Mouse (Mus musculus) limb, embryonic 11.5 days (tissue): ENCODE data around the gene Cbx1. TPM values are rescaled to one million over a fixed set of nuclear protein-coding genes. Genes with fewer than 3 reads are reported as not detected.

Experiments
- ATAC-seq: fragments of 200-750 bp; cut with Nextera tagmentation; 2 replicates; pipeline ENCODE4 v1.8.0; 2017; ENCODE audit warnings: low read depth; ENCODE audit not compliant: insufficient number of reproducible peaks, low FRiP score, low TSS enrichment
- DNase-seq: peaks from one replicate; pipeline ENCODE4 v3.0.0-alpha.2; 2015; ENCODE audit warnings: low spot score
- H3K27ac ChIP-seq: fragments of 300-500 bp; sonication (generic); replicated peaks from 2 replicates; pipeline ENCODE4 v1.5.1; 2014; ENCODE audit warnings: low read depth, mild to moderate bottlenecking, low read length
- H3K27me3 ChIP-seq: fragments of 300-500 bp; sonication (generic); 2 replicates; pipeline ENCODE4 v1.6.1; 2014; ENCODE audit warnings: mild to moderate bottlenecking, low read length, mixed read lengths; ENCODE audit not compliant: control insufficient read depth, insufficient read depth
- H3K36me3 ChIP-seq: fragments of 300-500 bp; sonication (generic); 2 replicates; pipeline ENCODE4 v1.6.1; 2014; ENCODE audit warnings: mild to moderate bottlenecking, low read length, moderate library complexity, mixed read lengths; ENCODE audit not compliant: control insufficient read depth, insufficient read depth
- H3K4me1 ChIP-seq: fragments of 300-500 bp; sonication (generic); 2 replicates; pipeline ENCODE4 v1.6.1; 2014; ENCODE audit warnings: low read length, mixed read lengths; ENCODE audit not compliant: control insufficient read depth, insufficient read depth
- H3K4me2 ChIP-seq: fragments of 300-500 bp; sonication (generic); 2 replicates; pipeline ENCODE4 v1.6.1; 2014; ENCODE audit warnings: low read depth, mild to moderate bottlenecking, moderate library complexity; ENCODE audit not compliant: severe bottlenecking
- H3K4me3 ChIP-seq: fragments of 300-500 bp; sonication (generic); 2 replicates; pipeline ENCODE4 v1.5.1; 2014; ENCODE audit warnings: low read depth, low read length
- H3K9ac ChIP-seq: fragments of 300-500 bp; sonication (generic); 2 replicates; pipeline ENCODE4 v1.6.1; 2014; ENCODE audit warnings: mild to moderate bottlenecking, low read length
- H3K9me3 ChIP-seq: fragments of 300-500 bp; sonication (generic); 2 replicates; pipeline ENCODE4 v1.6.1; 2016; ENCODE audit warnings: low read length; ENCODE audit not compliant: control insufficient read depth
- WGBS: fragments of 180-500 bp; shearing (Covaris S2); extraction: QIAGEN DNeasy Blood & Tissue Kit; methylation state at CpG from one replicate; pipeline ENCODE4 v1.1.7; 2014; 5-methylcytosine and 5-hydroxymethylcytosine counted together
- polyA plus RNA-seq: library from polyadenylated mRNA; unstranded; fragments of >200 nt; fragmentation: Nextera tagmentation; extraction: Ambion mirVana; gene quantifications from 2 replicates; pipeline ENCODE4 v1.2.1, GENCODE M21; 2014

Cbx1 gene
- polyA plus RNA-seq, 1 experiment from 2014 or later = 172 TPM

DNA sequence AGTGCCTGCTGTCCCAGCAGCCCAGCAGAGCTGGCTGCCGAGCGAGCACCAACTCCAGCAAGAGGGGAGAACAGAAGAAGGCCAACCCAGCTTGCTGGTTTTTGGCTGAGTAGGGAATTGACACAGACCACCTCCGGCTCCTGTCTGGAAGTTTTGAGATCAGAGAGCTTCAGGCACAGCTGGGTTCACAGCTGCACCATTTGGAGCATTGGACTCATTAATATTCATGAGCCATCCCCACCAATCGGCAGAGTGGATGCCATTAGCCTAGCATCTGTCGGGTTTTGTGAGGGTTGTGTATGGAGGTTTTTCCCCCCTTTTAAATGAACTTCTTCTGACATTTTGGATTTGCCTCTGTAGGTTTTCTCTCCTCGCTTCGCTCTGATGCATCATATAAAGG lies 21.8 kb upstream of the Cbx1 start:
- Histone ChIP-seq H3K36me3 (peaks cover 10% of the 10 kb centered on the region; the same call in 1 of the 2 replicates), H3K9me3 (no peaks in the 10 kb centered on the region), H3K27me3 (no peaks in the 10 kb centered on the region), H3K4me2 (no peak overlapping the region), H3K4me1 (peaks cover 5% of the 10 kb centered on the region; the same call in 1 of the 2 replicates), H3K4me3 (no peak overlapping the region), H3K27ac (no peak overlapping the region), H3K9ac (no peak overlapping the region)
- 41% methylated on average over 7 of the region's 7 CpGs for WGBS
- DNase-seq = no peak
- no peak for ATAC-seq

DNA sequence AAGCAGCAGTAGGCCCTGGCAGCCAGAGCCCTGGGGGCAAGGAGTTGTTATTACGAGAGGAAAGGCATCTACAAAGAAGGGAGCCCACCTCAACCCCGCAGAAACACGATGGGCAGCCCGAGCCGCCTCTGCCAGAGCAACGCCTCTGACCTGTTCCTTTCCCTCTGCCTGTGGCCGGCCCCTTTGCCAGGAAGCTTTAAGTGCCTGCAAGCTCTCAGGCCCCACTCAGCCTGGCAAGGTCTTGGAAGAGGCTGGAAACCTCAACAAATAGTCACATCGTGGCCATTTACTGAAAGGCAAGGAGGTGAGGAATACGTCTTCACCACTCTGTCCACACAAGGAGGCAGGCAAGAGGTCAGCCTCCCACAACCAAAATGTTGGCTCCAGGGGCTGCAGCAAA lies 20.7 kb upstream of the Cbx1 start:
- no peak for ATAC-seq
- Histone ChIP-seq H3K4me2 (no peak overlapping the region), H3K4me1 (peaks cover 5% of the 10 kb centered on the region; the same call in 1 of the 2 replicates), H3K4me3 (no peak overlapping the region), H3K9me3 (no peaks in the 10 kb centered on the region), H3K27ac (no peak overlapping the region), H3K36me3 (peaks cover 13% of the 10 kb centered on the region; the same call in 1 of the 2 replicates), H3K27me3 (no peaks in the 10 kb centered on the region), H3K9ac (no peak overlapping the region)
- DNase-seq = no peak
- WGBS = 56% methylated on average over 9 of the region's 9 CpGs

DNA sequence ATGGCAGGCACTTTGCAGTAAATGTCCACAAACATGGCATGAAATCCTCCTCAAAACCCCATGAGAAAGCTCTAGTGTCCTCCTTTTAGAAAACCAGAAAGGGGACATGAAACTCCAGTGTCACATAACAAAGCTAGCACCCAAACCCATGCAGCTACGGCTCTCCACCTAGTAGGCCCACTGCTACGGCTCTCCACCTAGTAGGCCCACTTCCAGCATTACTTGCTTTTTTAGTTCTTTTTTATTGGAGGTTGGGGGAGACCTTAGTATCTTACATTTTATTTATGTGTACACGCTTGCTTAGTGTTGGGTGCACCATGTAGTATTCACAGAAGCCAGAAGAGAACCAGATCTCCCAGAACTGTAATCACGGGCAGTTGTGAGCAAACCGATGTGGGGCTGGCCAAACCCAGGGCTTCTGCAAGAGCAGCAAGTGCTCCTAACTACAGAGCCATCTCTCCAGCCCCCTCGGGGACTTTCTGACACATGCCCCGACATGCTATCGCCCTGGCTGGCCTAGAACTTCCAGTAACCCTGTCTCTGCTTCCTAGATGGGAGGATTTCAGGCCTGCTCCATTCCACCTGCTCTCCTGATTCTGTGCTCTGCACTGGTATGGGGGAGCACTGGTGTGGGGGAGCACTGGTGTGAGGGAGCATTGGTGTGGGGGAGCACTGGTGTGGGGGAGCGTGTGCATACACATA lies 17.5 kb upstream of the Cbx1 start:
- Histone ChIP-seq H3K4me1 (peaks cover 6% of the 10 kb centered on the region), H3K4me2 (no peak overlapping the region), H3K27ac (no peak overlapping the region), H3K9ac (no peak overlapping the region), H3K36me3 (peaks cover 13% of the 10 kb centered on the region; the same call in 1 of the 2 replicates), H3K9me3 (no peaks in the 10 kb centered on the region), H3K27me3 (no peaks in the 10 kb centered on the region), H3K4me3 (no peak overlapping the region)
- DNase-seq (no peak), ATAC-seq (no peak)
- WGBS = 86% methylated on average over 9 of the region's 9 CpGs

DNA sequence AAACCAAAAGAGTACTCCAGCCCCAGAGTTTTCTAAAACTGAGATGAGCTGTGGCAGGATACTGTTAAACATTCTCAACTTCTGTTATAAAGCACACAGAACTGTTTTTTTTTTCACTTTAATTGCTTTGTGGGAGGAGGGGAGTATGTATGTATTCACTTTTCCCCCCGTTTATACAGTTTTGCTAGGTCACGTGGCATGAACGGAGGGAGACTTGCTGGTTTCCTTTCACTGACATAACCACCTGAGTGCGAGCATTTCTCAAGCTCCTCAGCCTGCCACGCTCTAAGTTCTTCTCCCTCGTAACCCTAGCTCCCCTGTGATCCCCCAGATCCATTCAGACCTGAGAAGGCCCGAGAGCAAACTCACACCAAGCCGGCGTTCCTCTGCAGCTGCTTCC lies 16.5 kb upstream of the Cbx1 start:
- H3K36me3 ChIP-seq = peaks cover 13% of the 10 kb centered on the region; the same call in 1 of the 2 replicates
- 90% methylated on average over 9 of the region's 9 CpGs for WGBS
- peaks cover 6% of the 10 kb centered on the region for H3K4me1 ChIP-seq
- no peak overlapping the region for H3K27ac ChIP-seq
- H3K9me3 ChIP-seq = no peaks in the 10 kb centered on the region
- H3K4me2 ChIP-seq = no peak overlapping the region
- DNase-seq (no peak), ATAC-seq (no peak)
- H3K27me3 ChIP-seq = no peaks in the 10 kb centered on the region
- H3K4me3 ChIP-seq = no peak overlapping the region
- no peak overlapping the region for H3K9ac ChIP-seq

DNA sequence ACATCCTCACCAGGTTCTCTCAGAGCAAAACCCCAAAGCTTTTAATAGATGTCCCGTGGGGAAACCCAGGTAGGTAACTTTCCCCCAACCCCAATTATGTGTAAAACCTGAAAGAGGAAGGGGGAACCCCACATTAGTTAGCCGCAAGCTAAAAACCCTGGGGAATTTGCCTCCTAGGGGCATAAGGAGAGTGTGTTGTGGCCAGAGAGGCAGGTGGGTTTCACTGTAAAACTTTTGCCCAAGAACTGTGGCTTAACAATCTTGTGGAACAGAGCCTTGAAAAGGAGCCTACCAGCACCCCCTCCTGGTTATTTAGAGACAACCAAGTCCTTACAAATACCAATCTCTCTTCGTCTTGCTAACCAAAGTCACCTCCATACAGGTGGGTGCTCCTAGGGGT lies 14.4 kb upstream of the Cbx1 start:
- no peaks in the 10 kb centered on the region for H3K9me3 ChIP-seq
- peaks cover 13% of the 10 kb centered on the region; the same call in 1 of the 2 replicates for H3K36me3 ChIP-seq
- H3K4me1 ChIP-seq = peaks cover 5% of the 10 kb centered on the region; the same call in 1 of the 2 replicates
- H3K27ac ChIP-seq = no peak overlapping the region
- 89% methylated on average over 3 of the region's 3 CpGs for WGBS
- H3K4me3 ChIP-seq = no peak overlapping the region
- DNase-seq (no peak), ATAC-seq (no peak)
- no peak overlapping the region for H3K9ac ChIP-seq
- no peaks in the 10 kb centered on the region for H3K27me3 ChIP-seq
- no peak overlapping the region for H3K4me2 ChIP-seq

DNA sequence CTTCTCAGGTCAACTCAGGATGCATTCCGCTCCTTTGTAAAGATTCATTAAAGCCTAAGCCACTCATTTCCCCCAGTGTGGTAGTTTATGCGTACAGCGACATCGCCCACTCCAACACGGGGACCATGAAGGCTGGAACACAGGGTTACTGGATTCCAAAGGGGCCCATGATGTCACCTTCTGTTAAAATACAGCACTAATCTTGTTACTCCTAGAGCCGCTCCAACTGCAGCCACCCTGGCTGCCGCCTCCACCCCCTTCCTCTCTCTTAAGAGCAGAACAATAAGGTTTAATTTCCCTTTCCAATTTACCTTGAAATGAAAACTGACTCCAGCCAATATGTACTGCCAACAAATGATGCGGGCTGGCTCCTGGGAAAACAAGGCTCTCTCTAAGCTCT lies 13.9 kb upstream of the Cbx1 start:
- no peaks in the 10 kb centered on the region for H3K27me3 ChIP-seq
- H3K4me1 ChIP-seq = peaks cover 5% of the 10 kb centered on the region; the same call in 1 of the 2 replicates
- ATAC-seq (no peak), DNase-seq (no peak)
- H3K9ac ChIP-seq = no peak overlapping the region
- no peak overlapping the region for H3K27ac ChIP-seq
- no peak overlapping the region for H3K4me2 ChIP-seq
- H3K36me3 ChIP-seq = peaks cover 13% of the 10 kb centered on the region; the same call in 1 of the 2 replicates
- no peak overlapping the region for H3K4me3 ChIP-seq
- H3K9me3 ChIP-seq = no peaks in the 10 kb centered on the region
- 81% methylated on average over 8 of the region's 8 CpGs for WGBS

DNA sequence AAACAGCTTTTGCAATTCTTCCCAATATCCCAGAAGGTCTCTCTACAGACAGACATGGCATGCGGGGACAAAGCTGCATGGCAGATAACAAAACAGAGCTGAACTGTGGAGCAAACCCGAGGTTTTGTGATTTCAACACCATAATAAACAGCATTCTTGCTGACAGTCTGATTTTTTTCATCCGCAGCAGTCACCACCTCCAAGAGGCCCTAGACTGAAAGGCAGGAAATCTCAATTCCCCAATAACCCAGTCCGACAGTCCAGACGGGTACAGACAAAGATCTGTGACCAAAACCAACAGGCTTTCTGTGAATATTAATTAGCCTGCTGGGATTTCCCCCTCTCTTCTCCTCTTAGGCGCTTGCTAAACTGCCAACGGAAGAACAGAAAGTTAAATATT lies 13.3 kb upstream of the Cbx1 start:
- H3K27ac ChIP-seq = no peak overlapping the region
- no peaks in the 10 kb centered on the region for H3K27me3 ChIP-seq
- no peak overlapping the region for H3K4me3 ChIP-seq
- peaks cover 5% of the 10 kb centered on the region; the same call in 1 of the 2 replicates for H3K4me1 ChIP-seq
- H3K9me3 ChIP-seq = no peaks in the 10 kb centered on the region
- H3K9ac ChIP-seq = no peak overlapping the region; the same call in 1 of the 2 replicates
- ATAC-seq = no peak
- no peak for DNase-seq
- peaks cover 9% of the 10 kb centered on the region; the same call in 1 of the 2 replicates for H3K36me3 ChIP-seq
- WGBS = 73% methylated on average over 7 of the region's 7 CpGs
- H3K4me2 ChIP-seq = peak overlapping the region; percentile 20; the same call in 1 of the 2 replicates

DNA sequence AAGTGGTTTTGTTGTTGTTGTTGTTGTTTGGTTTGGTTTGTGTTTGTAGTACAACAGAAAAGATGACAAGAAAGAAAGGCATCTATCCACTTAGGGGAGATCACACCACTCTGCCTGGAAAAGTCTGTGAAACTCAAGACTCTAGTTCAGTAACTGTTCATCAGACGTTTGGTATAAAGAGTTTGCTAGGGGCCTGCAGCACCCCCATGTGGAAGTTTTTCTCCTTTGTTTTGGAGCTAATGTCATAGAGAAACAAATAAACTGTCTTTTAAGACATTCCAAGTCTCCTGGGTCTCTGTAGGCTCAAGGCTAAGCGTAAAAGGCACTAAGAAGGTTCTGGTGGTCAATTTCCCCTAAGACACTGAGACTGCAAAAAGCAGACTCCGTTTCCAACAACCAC lies 12.9 kb upstream of the Cbx1 start:
- 41% methylated on average over 3 of the region's 3 CpGs for WGBS
- no peaks in the 10 kb centered on the region for H3K9me3 ChIP-seq
- ATAC-seq (no peak), DNase-seq (no peak)
- H3K36me3 ChIP-seq = peaks cover 5% of the 10 kb centered on the region; the same call in 1 of the 2 replicates
- peak overlapping the region; percentile 74 for H3K4me2 ChIP-seq
- peaks cover 5% of the 10 kb centered on the region; the same call in 1 of the 2 replicates for H3K4me1 ChIP-seq
- H3K4me3 ChIP-seq = no peak overlapping the region
- H3K27ac ChIP-seq = no peak overlapping the region
- no peak overlapping the region for H3K9ac ChIP-seq
- H3K27me3 ChIP-seq = no peaks in the 10 kb centered on the region
